19 mouse cellular contexts compared by ENCODE assay signal in genomic region chr9:67771293-67771692, GRCm38 (mm10). TPM values are rescaled to one million over a fixed set of nuclear protein-coding genes. Genes with fewer than 3 reads are reported as not detected.
"Had no signal": no experiment of that assay in that cellular context is flagged by ENCODE, and none has a peak within 500 bp of the region (broad histone marks: within the 10 kb centered on the region; RNA-seq: fewer than 3 reads in every experiment).

No protein-coding gene starts in this region.

- H3K4me1 ChIP-seq: limb, embryonic 15.5 days; liver, embryonic 12.5 days; neural tube, embryonic 13.5 days had no signal

- ATAC-seq: inflammation-experienced regulatory T-cells, adult 6 months; liver, embryonic 12.5 days; midbrain, embryonic 16.5 days had no signal

- H3K9me3 ChIP-seq: limb, embryonic 15.5 days; liver, embryonic 12.5 days; midbrain, embryonic 12.5 days; neural tube, embryonic 13.5 days had no signal

- DNase-seq: kidney, adult 11 months; kidney, adult 9 months; kidney, postnatal 36 days; retina, postnatal 1 day; right cerebral cortex, postnatal 4 days; spleen, adult 18-20 months; thymus, adult 18-20 months; thymus, postnatal 14 days had no signal

- H3K27ac ChIP-seq: kidney, postnatal 0 days; left cerebral cortex, adult 2 months; limb, embryonic 15.5 days; liver, embryonic 12.5 days; midbrain, embryonic 12.5 days; neural tube, embryonic 13.5 days had no signal

- H3K4me2 ChIP-seq: limb, embryonic 15.5 days; liver, embryonic 12.5 days; midbrain, embryonic 12.5 days; neural tube, embryonic 13.5 days had no signal

- H3K27me3 ChIP-seq: midbrain, embryonic 12.5 days; neural tube, embryonic 13.5 days had no signal

- H3K9ac ChIP-seq: limb, embryonic 15.5 days; liver, embryonic 12.5 days; midbrain, embryonic 12.5 days; neural tube, embryonic 13.5 days had no signal

- H3K4me3 ChIP-seq: left cerebral cortex, adult 2 months; limb, embryonic 15.5 days; liver, embryonic 12.5 days; midbrain, embryonic 12.5 days; neural tube, embryonic 13.5 days had no signal

- H3K36me3 ChIP-seq: limb, embryonic 15.5 days; liver, embryonic 12.5 days; midbrain, embryonic 12.5 days; neural tube, embryonic 13.5 days had no signal

RNA-seq across cellular contexts. Expression of gene C2cd4b, which starts 12.1 kb away (rescaled TPM):
- total RNA-seq: megakaryocyte-erythroid progenitor cell, adult 5-6 weeks had no signal
- polyA plus RNA-seq: inflammation-experienced regulatory T-cells, adult 6 months; limb, embryonic 11.5 days; liver, embryonic 16.5 days had no signal
